Mouse (Mus musculus) hindbrain, embryonic 16.5 days (tissue): ENCODE data around the gene Arhgap1. TPM values are rescaled to one million over a fixed set of nuclear protein-coding genes. Genes with fewer than 3 reads are reported as not detected.

Source experiments
- ATAC-seq: fragments of 200-750 bp; cut with Nextera tagmentation; 2 replicates; pipeline ENCODE4 v1.8.0; 2017; ENCODE audit warnings: moderate TSS enrichment, moderate library complexity
- H3K27ac ChIP-seq: fragments of 300-500 bp; sonication (generic); 2 replicates; pipeline ENCODE4 v1.5.1; 2014; ENCODE audit warnings: low read depth, mild to moderate bottlenecking, control low read depth, low read length, moderate library complexity
- H3K27me3 ChIP-seq: fragments of 300-500 bp; sonication (generic); replicated peaks from 2 replicates; pipeline ENCODE4 v1.6.1; 2014; ENCODE audit warnings: low read length; ENCODE audit not compliant: control insufficient read depth, insufficient read depth
- H3K36me3 ChIP-seq: fragments of 300-500 bp; sonication (generic); 2 replicates; pipeline ENCODE4 v1.6.1; 2014; ENCODE audit warnings: mild to moderate bottlenecking, low read length, moderate library complexity, mixed read lengths; ENCODE audit not compliant: control insufficient read depth, insufficient read depth
- H3K4me1 ChIP-seq: fragments of 300-500 bp; sonication (generic); 2 replicates; pipeline ENCODE4 v1.6.1; 2014; ENCODE audit warnings: low read depth, low read length; ENCODE audit not compliant: control insufficient read depth, insufficient read depth
- H3K4me2 ChIP-seq: fragments of 300-500 bp; sonication (generic); 2 replicates; pipeline ENCODE4 v1.6.1; 2014; ENCODE audit warnings: mild to moderate bottlenecking, low read length, control low read depth, moderate library complexity
- H3K4me3 ChIP-seq: fragments of 300-500 bp; sonication (generic); 2 replicates; pipeline ENCODE4 v1.5.1; 2014; ENCODE audit warnings: mild to moderate bottlenecking, low read length, control low read depth, moderate library complexity
- H3K9ac ChIP-seq: fragments of 300-500 bp; sonication (generic); 2 replicates; pipeline ENCODE4 v1.6.1; 2014; ENCODE audit warnings: low read depth, mild to moderate bottlenecking, control low read depth, low read length, moderate library complexity
- H3K9me3 ChIP-seq: fragments of 300-500 bp; sonication (generic); 2 replicates; pipeline ENCODE4 v1.6.1; 2014; ENCODE audit warnings: mild to moderate bottlenecking, low read length, moderate library complexity; ENCODE audit not compliant: control insufficient read depth
- WGBS: fragments of 180-500 bp; shearing (Covaris S2); extraction: QIAGEN DNeasy Blood & Tissue Kit; methylation state at CpG from one replicate; pipeline ENCODE4 v1.1.7; 2014; 5-methylcytosine and 5-hydroxymethylcytosine counted together
- polyA plus RNA-seq: library from polyadenylated mRNA; unstranded; fragments of >200 nt; fragmentation: Nextera tagmentation; extraction: Ambion mirVana; gene quantifications from 2 replicates; pipeline ENCODE4 v1.2.1, GENCODE M21; 2015

Arhgap1 gene
- polyA plus RNA-seq, 1 experiment from 2014 or later, result 89.5 TPM

- no peaks in the 10 kb centered on the region for H3K27me3 ChIP-seq
- no peaks in the 10 kb centered on the region for H3K4me1 ChIP-seq
- no peak overlapping the region for H3K4me2 ChIP-seq
- H3K9me3 ChIP-seq, result no peaks in the 10 kb centered on the region
- no peak overlapping the region for H3K27ac ChIP-seq
- no peak overlapping the region for H3K4me3 ChIP-seq
- no peak for ATAC-seq
- H3K36me3 ChIP-seq, result no peaks in the 10 kb centered on the region
- WGBS, result 93% methylated on average over 12 of the region's 12 CpGs
- H3K9ac ChIP-seq, result no peak overlapping the region
Observed at GRCm38 (mm10) chr2:91630384-91630783, 19.3 kb upstream of the Arhgap1 start.

GRCm38 (mm10) chr2:91631826-91632225 is 17.8 kb upstream of the Arhgap1 start:
- no peaks in the 10 kb centered on the region for H3K9me3 ChIP-seq
- no peak for ATAC-seq
- H3K27me3 ChIP-seq, result no peaks in the 10 kb centered on the region
- H3K4me2 ChIP-seq, result no peak overlapping the region
- no peaks in the 10 kb centered on the region for H3K36me3 ChIP-seq
- no peak overlapping the region for H3K27ac ChIP-seq
- WGBS, result 86% methylated on average over 5 of the region's 5 CpGs
- H3K4me3 ChIP-seq, result no peak overlapping the region
- H3K9ac ChIP-seq, result no peak overlapping the region
- H3K4me1 ChIP-seq, result no peaks in the 10 kb centered on the region

GRCm38 (mm10) chr2:91632316-91632715 is 17.3 kb upstream of the Arhgap1 start:
- H3K4me2 ChIP-seq, result no peak overlapping the region
- no peaks in the 10 kb centered on the region for H3K4me1 ChIP-seq
- ATAC-seq, result no peak
- no peak overlapping the region for H3K9ac ChIP-seq
- WGBS, result 77% methylated on average over 5 of the region's 5 CpGs
- no peak overlapping the region for H3K4me3 ChIP-seq
- H3K27ac ChIP-seq, result no peak overlapping the region
- no peaks in the 10 kb centered on the region for H3K27me3 ChIP-seq
- H3K9me3 ChIP-seq, result no peaks in the 10 kb centered on the region
- H3K36me3 ChIP-seq, result no peaks in the 10 kb centered on the region

- no peaks in the 10 kb centered on the region for H3K36me3 ChIP-seq
Observed at GRCm38 (mm10) chr2:91633334-91633977, 16.2 kb upstream of the Arhgap1 start.

GRCm38 (mm10) chr2:91634841-91635240 is 14.8 kb upstream of the Arhgap1 start:
- Histone ChIP-seq H3K27ac (no peak overlapping the region), H3K4me3 (no peak overlapping the region), H3K36me3 (no peaks in the 10 kb centered on the region), H3K9ac (no peak overlapping the region), H3K4me2 (no peak overlapping the region), H3K4me1 (no peaks in the 10 kb centered on the region), H3K27me3 (no peaks in the 10 kb centered on the region), H3K9me3 (no peaks in the 10 kb centered on the region)
- 85% methylated on average over 9 of the region's 9 CpGs for WGBS
- no peak for ATAC-seq

More at GRCm38 (mm10) chr2:91633334-91633977, 16.2 kb upstream of the Arhgap1 start:
- 84% methylated on average over 12 of the region's 12 CpGs for WGBS
- Histone ChIP-seq H3K27ac (no peak overlapping the region), H3K4me2 (no peak overlapping the region), H3K4me3 (no peak overlapping the region), H3K27me3 (no peaks in the 10 kb centered on the region), H3K9me3 (no peaks in the 10 kb centered on the region), H3K9ac (no peak overlapping the region), H3K4me1 (no peaks in the 10 kb centered on the region)
- ATAC-seq, result no peak

- H3K4me1 ChIP-seq, result no peaks in the 10 kb centered on the region
- WGBS, result 88% methylated on average over 11 of the region's 11 CpGs
Observed at GRCm38 (mm10) chr2:91635486-91635885, 14.2 kb upstream of the Arhgap1 start.

GRCm38 (mm10) chr2:91636229-91636628 is 13.4 kb upstream of the Arhgap1 start, which contains the start of gene F2:
F2 (minus strand) TSS chr2:91636414.
- H3K9me3 ChIP-seq, result no peaks in the 10 kb centered on the region
- no peaks in the 10 kb centered on the region for H3K36me3 ChIP-seq
- H3K27me3 ChIP-seq, result no peaks in the 10 kb centered on the region
- no peak for ATAC-seq
- no peaks in the 10 kb centered on the region for H3K4me1 ChIP-seq
- no peak within 1 kb of the TSS for H3K27ac ChIP-seq
- no peak within 1 kb of the TSS; the same call in 1 of the 2 replicates for H3K9ac ChIP-seq
- no peak within 1 kb of the TSS for H3K4me3 ChIP-seq
- 91% methylated on average over 8 of the region's 8 CpGs for WGBS
- no peak within 1 kb of the TSS for H3K4me2 ChIP-seq

More at GRCm38 (mm10) chr2:91635486-91635885, 14.2 kb upstream of the Arhgap1 start:
- H3K36me3 ChIP-seq, result no peaks in the 10 kb centered on the region
- H3K27me3 ChIP-seq, result no peaks in the 10 kb centered on the region
- ATAC-seq, result no peak
- no peak overlapping the region for H3K9ac ChIP-seq
- no peaks in the 10 kb centered on the region for H3K9me3 ChIP-seq
- no peak overlapping the region for H3K4me2 ChIP-seq
- H3K4me3 ChIP-seq, result no peak overlapping the region
- no peak overlapping the region for H3K27ac ChIP-seq

- H3K27ac ChIP-seq, result no peak overlapping the region
- no peaks in the 10 kb centered on the region for H3K4me1 ChIP-seq
- ATAC-seq, result no peak
- H3K9ac ChIP-seq, result no peak overlapping the region
- 81% methylated on average over 5 of the region's 5 CpGs for WGBS
- no peak overlapping the region for H3K4me3 ChIP-seq
- no peak overlapping the region for H3K4me2 ChIP-seq
- no peaks in the 10 kb centered on the region for H3K27me3 ChIP-seq
- no peaks in the 10 kb centered on the region for H3K36me3 ChIP-seq
- H3K9me3 ChIP-seq, result no peaks in the 10 kb centered on the region
Observed at GRCm38 (mm10) chr2:91636727-91637338, 12.8 kb upstream of the Arhgap1 start.

GRCm38 (mm10) chr2:91638931-91639330 is 10.7 kb upstream of the Arhgap1 start:
- ATAC-seq, result no peak
- Histone ChIP-seq H3K27ac (no peak overlapping the region), H3K4me2 (no peak overlapping the region), H3K27me3 (no peaks in the 10 kb centered on the region), H3K9me3 (no peaks in the 10 kb centered on the region), H3K9ac (no peak overlapping the region), H3K4me3 (no peak overlapping the region), H3K36me3 (no peaks in the 10 kb centered on the region), H3K4me1 (no peaks in the 10 kb centered on the region)
- 84% methylated on average over 6 of the region's 6 CpGs for WGBS
